ENCODE assay signal across 35 mouse cellular contexts in the genomic region with DNA sequence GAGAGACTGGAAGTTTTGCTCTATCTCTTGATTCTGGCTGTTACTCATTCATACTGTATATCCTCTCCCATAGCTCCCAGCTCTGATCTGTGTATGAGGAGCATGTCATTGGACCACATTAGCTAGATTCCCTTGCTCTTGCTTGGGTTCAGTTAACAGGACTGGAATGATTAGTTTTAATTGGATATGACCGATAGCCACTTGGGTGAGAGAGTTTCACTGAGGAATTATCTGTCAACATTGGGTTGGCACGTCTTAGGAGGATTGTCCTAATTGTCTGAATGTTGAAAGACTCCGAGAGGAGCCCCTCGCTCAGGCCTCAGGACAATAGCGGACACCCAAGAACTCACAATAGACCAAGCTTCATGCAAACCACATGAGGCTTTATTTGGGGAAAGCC. TPM values are rescaled to one million over a fixed set of nuclear protein-coding genes. Genes with fewer than 3 reads are reported as not detected.
"Had no signal": no experiment of that assay in that cellular context is flagged by ENCODE, and none has a peak within 500 bp of the region (broad histone marks: within the 10 kb centered on the region; RNA-seq: fewer than 3 reads in every experiment).

No protein-coding gene starts in this region.

- DNase-seq: heart, postnatal 14 days; heart, postnatal 36 days; heart, postnatal 4 days; kidney, adult 11 months; kidney, adult 18-20 months; kidney, adult 2 months; kidney, adult 8-10 months; kidney, adult 9 months; kidney, postnatal 10 days; kidney, postnatal 14 days; kidney, postnatal 25 days; kidney, postnatal 36 days; kidney, postnatal 4 days; layer of hippocampus, adult 9-11 months; layer of hippocampus, postnatal 36 days had no signal

- H3K4me1 ChIP-seq: heart, embryonic 12.5 days; heart, embryonic 13.5 days; heart, embryonic 15.5 days; hindbrain, embryonic 12.5 days; hindbrain, embryonic 13.5 days; hindbrain, embryonic 15.5 days; intestine, embryonic 15.5 days; kidney, embryonic 15.5 days had no signal

- H3K27ac ChIP-seq: heart, embryonic 13.5 days; heart, embryonic 15.5 days; hindbrain, embryonic 10.5 days; hindbrain, embryonic 12.5 days; hindbrain, embryonic 13.5 days; hindbrain, embryonic 14.5 days; hindbrain, embryonic 15.5 days; hindbrain, postnatal 0 days; intestine, embryonic 15.5 days; kidney, embryonic 15.5 days; kidney, postnatal 0 days; layer of hippocampus, adult 2 months; left cerebral cortex, adult 2 months had no signal

- H3K4me3 ChIP-seq: heart, embryonic 12.5 days; heart, embryonic 13.5 days; heart, embryonic 15.5 days; hindbrain, embryonic 10.5 days; hindbrain, embryonic 12.5 days; hindbrain, embryonic 13.5 days; hindbrain, embryonic 15.5 days; intestine, embryonic 15.5 days; kidney, embryonic 15.5 days; layer of hippocampus, adult 2 months; left cerebral cortex, adult 2 months had no signal

RNA-seq across cellular contexts. Expression of gene Insc, which starts 7.2 kb away (rescaled TPM):
- total RNA-seq: hematopoietic stem cell, adult 5-6 weeks had no signal
- polyA plus RNA-seq: inflammation-experienced regulatory T-cells, adult 6 months had no signal

RNA-seq across cellular contexts. Expression of gene Calcb, which starts 17.8 kb away (rescaled TPM):
- total RNA-seq: hematopoietic stem cell, adult 5-6 weeks; layer of hippocampus, postnatal 36 days; left cerebral cortex, adult 2 months; left cerebral cortex, adult 8-10 months had no signal
- polyA plus RNA-seq: heart, embryonic 12.5 days; heart, embryonic 13.5 days; heart, embryonic 14.5 days; hindbrain, embryonic 10.5 days; hindbrain, embryonic 11.5 days; hindbrain, embryonic 12.5 days; inflammation-experienced regulatory T-cells, adult 6 months; kidney, adult 2 months; kidney, embryonic 14.5 days; kidney, postnatal 0 days had no signal
